Mouse (Mus musculus) duodenum, adult 2 months (tissue): ENCODE measurements around the gene Zfp2. TPM values are rescaled to one million over a fixed set of nuclear protein-coding genes. Genes with fewer than 3 reads are reported as not detected.

Experiments
- polyA plus RNA-seq: library from polyadenylated mRNA; depleted of rRNA; stranded (reverse); fragments of >200 nt; gene quantifications from 2 replicates; pipeline ENCODE4 v1.2.3, GENCODE M21; 2012; ENCODE audit warnings: low replicate concordance; rRNA removed

Zfp2 gene
- 0.12 and 0.19 TPM in 2 replicates for polyA plus RNA-seq

GRCm38 (mm10) chr11:50915671-50916320, at the start of gene Zfp2:
Gene Zfp2, minus strand, starts transcription at chr11:50916165.

DNA sequence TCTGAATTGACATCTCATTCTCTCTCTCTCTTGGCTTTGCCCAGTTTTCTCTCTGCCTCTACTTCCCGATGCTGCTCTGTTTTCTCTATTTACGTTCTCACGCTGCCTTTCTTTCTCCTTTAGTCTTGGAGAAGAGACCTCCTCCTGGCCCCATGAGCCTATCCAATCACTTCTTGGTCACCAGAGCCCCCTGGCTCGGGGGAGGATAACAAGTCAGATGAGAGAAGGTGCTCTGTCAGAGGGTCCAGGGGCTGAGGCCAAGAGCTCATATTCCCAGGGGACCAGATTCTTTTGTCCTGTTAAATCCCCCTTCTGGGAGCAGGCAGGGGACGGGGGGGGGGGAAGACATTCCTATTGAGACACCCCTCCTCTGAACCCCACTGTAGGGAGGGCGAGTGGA, 37.7 kb upstream of the Zfp2 start, which contains the start of gene Prop1:
Gene Prop1, minus strand, starts transcription at position 101 of the 400 bp plus-strand sequence.

GRCm38 (mm10) chr11:50943506-50943905, 27.5 kb upstream of the Zfp2 start, which contains the start of gene 4933414I15Rik:
Gene 4933414I15Rik, minus strand, starts transcription at chr11:50943765.

GRCm38 (mm10) chr11:50931451-50931866, 15.5 kb upstream of the Zfp2 start, which contains the start of gene Zfp354b:
Gene Zfp354b, minus strand, starts transcription at chr11:50931633.

GRCm38 (mm10) chr11:50887390-50888128, 28.4 kb downstream of the Zfp2 start, which contains the start of gene Zfp454:
Gene Zfp454, minus strand, starts transcription at chr11:50887651.

GRCm38 (mm10) chr11:50850177-50850735, 65.7 kb downstream of the Zfp2 start, which contains the start of gene Grm6:
Gene Grm6, plus strand, starts transcription at chr11:50850685.

Other genes with a start within 250 kb of the Zfp2 start
- gene Zfp354c, start 88.4 kb downstream of the Zfp2 start, polyA plus RNA-seq: 0.06 TPM in 2 replicates
- gene Zfp879, start 74.6 kb downstream of the Zfp2 start, polyA plus RNA-seq: 0.04 TPM in 1 of 2 replicates, not detected in the other
- gene Grm6, start 65.5 kb downstream of the Zfp2 start, polyA plus RNA-seq: not detected in 2 replicates
- 0.21 TPM in 1 of 2 replicates, not detected in the other for gene Zfp454, start 28.5 kb downstream of the Zfp2 start, polyA plus RNA-seq
- gene Zfp354b, start 15.5 kb upstream of the Zfp2 start, polyA plus RNA-seq: not detected in 2 replicates
- not detected in 2 replicates for gene 4933414I15Rik, start 27.6 kb upstream of the Zfp2 start, polyA plus RNA-seq
- gene Prop1, start 37.6 kb upstream of the Zfp2 start, polyA plus RNA-seq: 0.15 TPM in 1 of 2 replicates, not detected in the other
- gene Olfr1378, start 50.4 kb upstream of the Zfp2 start, polyA plus RNA-seq: not detected in 2 replicates
- gene Olfr1377, start 65.8 kb upstream of the Zfp2 start, polyA plus RNA-seq: not detected in 2 replicates
- gene Olfr51, start 87.4 kb upstream of the Zfp2 start, polyA plus RNA-seq: not detected in 2 replicates
- gene Olfr54, start 98.1 kb upstream of the Zfp2 start, polyA plus RNA-seq: not detected in 2 replicates
- not detected in 2 replicates for gene Olfr1375, start 131.9 kb upstream of the Zfp2 start, polyA plus RNA-seq
- gene Zfp354a, start 143.1 kb upstream of the Zfp2 start, polyA plus RNA-seq: 0.14 and 0.16 TPM in 2 replicates